Mouse (Mus musculus) C2C12 (cell line): ENCODE data around the gene Apela.
"Not testable (repeated sequence)": the region's sequence is repeated elsewhere in the genome, so short reads cannot be mapped to it uniquely, and the experiment has no call there.

ENCODE experiments used
- CEBPB ChIP-seq: IDR thresholded peaks from one replicate; pipeline ENCODE4 v1.6.1; 2011; ENCODE audit warnings: low read depth, mild to moderate bottlenecking, control low read depth, moderate library complexity
- CTCF ChIP-seq: IDR thresholded peaks from one replicate; pipeline ENCODE4 v1.5.1; 2011; ENCODE audit not compliant: control insufficient read depth, insufficient read depth, insufficient read length
- FOSL1 ChIP-seq: IDR thresholded peaks from one replicate; pipeline ENCODE4 v1.8.0; 2011; ENCODE audit warnings: mild to moderate bottlenecking, low read length; ENCODE audit not compliant: poor library complexity, insufficient read depth, severe bottlenecking
- MAX ChIP-seq: IDR thresholded peaks from one replicate; pipeline ENCODE4 v1.6.1; 2011; ENCODE audit warnings: mild to moderate bottlenecking, control low read depth
- MYOD1 ChIP-seq: IDR thresholded peaks from one replicate; pipeline ENCODE4 v1.6.1; 2011; ENCODE audit warnings: low read depth; ENCODE audit not compliant: control insufficient read depth, insufficient read length
- MYOG ChIP-seq: IDR thresholded peaks from one replicate; pipeline ENCODE4 v1.6.1; 2011; ENCODE audit not compliant: control insufficient read depth, insufficient read length; ENCODE audit errors: extremely low read depth
- USF1 ChIP-seq: IDR thresholded peaks from one replicate; pipeline ENCODE4 v1.6.1; 2011; ENCODE audit warnings: low read depth, mild to moderate bottlenecking, control low read depth, moderate library complexity

DNA sequence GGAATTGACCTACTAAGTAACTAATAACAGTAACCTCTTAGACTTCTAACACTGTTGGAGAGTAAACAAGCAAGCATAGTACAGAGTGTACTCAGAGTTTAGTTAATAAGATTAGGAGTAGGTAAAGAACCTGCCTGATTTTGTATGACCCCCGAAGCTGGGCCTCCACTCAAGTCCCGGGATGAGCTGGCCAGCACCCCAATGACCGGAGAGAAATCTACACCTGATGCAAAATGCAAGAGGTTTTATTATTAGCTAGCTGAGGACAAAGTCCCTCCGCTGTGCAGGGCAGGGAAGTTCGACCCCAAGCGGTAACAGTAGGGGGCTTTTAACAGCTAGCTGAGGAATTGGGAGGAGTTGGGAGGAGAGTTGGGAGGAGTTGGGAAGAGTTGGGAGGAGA lies 29.5 kb downstream of the Apela start:
- TF ChIP-seq CTCF, MYOD1, USF1, CEBPB, MYOG, MAX, FOSL1: not testable (repeated sequence)
